Mouse (Mus musculus): Measurements from ENCODE around the gene Lrp1. TPM values are rescaled to one million over a fixed set of nuclear protein-coding genes. Genes with fewer than 3 reads are reported as not detected.

Gene Lrp1
- 289 and 317 TPM in 2 replicates for polyA plus RNA-seq (2012; rRNA removed)

DNA sequence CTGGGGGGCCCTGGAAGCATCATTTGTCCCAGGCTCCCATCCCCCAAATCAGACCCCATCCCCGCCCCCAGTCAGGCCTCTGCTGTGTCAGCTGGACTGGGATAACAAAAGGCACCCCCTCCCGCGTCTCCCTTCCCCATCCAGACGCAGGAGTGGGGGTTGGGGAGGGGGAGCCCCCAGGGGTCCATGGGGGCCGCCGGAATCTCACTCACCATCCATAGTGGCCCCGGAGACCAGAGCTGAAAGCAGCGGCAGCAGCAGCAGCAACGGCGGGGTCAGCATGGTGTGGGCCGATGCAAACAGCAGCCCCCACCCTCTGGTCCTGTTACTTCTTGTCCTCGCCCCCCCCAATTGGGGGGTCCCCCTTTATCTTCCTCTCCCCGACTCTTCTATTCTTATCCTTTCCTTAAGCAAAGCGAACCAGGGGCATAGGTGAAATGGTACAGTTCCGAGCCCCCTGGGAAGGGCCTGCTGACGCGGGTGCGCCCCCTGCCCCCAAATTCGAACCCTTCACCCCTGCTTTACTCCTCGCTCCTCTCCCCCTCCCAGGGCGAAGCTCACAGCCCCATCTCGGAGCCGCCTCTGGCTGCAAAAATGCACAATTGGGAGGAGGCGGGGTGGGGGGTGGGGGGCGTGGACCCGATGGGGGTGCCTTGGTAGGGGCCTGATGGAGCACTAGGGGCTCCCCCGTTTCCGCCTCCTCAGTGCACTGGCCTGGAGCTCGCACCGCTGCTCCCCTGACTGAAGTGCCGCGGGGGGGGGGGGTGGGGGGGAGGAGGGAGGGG, at the start of gene Lrp1:
Lrp1 (minus strand) TSS at position 743 of the 785 bp plus-strand sequence.

DNA sequence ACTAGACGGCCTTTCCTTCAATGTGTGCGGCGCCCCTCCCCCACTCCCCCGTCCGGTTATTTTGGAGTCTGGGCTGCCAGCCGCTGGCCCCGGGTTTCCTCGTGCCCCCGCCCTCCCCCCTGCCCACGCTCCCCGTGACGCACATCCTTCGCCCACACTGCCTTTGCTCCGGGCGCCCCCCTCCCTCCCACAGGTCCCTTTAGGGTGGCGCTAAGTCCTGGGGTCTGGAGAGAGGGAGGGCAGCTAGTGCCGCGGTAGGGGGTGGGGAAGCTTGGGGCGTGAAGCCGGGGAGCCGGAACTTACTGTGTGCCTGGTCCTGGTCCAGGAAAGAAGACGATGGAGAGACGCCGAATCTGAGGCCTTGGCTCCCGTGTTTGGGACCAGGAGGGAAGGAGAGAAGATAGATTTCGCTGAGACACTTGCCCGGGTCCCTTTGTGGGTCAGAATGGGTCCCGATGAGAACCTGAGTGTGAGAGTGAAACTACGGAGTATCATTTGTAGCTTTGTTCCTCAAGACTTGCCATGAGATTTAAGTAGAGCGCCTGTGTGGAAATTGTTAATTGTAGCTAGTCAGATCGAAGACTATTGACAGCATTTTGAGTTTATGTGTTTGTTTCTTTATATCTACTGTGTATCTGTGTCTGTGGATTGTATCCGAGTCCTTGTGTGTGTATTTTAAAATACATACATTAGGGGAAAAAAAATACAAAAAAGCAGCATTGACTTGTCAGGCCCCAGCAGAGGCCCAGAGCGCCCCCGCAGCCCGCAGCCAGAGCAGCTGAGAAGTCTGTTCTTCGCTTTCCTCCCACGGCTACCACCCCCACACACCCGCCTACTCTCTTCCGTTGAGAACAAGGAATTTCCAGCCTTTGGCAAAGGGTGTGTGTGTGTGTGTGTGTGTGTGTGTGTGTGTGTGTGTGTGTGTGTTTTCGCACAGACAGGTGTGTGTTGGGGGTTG, 47.4 kb upstream of the Lrp1 start, which contains the start of gene Nab2:
Nab2 (minus strand) TSS at position 476 of the 958 bp plus-strand sequence.

DNA sequence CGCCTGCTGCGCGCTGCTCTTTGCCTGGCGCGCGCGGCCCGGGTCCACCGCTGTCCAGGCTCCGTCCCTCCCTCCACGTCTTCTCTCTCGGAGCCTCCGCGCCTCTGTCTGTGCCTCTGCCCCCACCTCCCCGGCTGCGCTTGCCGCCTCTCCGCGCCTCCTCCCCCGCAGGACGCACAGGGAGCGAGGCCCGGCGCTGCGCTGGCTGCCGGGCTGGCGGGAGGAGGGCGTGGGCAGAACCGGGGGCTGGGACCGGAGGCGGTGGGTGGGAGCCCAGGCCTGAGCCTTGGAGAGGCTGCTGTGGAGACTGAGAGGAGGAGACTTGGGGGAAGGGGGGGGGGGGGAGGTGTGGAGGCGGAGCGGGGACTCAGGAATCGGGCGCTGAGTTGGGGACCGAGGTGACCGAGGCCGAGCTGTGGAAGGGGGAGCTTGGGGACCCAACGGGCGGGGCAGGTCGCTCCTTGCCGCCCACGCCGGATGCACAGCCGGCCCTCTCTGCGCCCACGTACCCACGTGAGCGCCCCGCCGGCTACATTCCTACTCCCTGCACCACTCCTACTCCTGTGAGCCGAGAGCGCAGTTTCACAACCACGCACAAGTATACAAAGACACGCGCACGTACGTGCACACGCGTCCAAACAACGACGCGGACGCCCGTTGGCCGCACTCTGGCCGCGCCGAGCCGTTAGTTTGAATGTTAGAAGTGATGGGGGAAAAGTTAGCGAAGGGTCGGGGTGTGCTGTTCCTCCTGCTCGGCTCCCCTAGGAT, 45.7 kb upstream of the Lrp1 start, which contains the start of gene Nemp1:
Nemp1 (plus strand) TSS at position 401 of the 768 bp plus-strand sequence.

DNA sequence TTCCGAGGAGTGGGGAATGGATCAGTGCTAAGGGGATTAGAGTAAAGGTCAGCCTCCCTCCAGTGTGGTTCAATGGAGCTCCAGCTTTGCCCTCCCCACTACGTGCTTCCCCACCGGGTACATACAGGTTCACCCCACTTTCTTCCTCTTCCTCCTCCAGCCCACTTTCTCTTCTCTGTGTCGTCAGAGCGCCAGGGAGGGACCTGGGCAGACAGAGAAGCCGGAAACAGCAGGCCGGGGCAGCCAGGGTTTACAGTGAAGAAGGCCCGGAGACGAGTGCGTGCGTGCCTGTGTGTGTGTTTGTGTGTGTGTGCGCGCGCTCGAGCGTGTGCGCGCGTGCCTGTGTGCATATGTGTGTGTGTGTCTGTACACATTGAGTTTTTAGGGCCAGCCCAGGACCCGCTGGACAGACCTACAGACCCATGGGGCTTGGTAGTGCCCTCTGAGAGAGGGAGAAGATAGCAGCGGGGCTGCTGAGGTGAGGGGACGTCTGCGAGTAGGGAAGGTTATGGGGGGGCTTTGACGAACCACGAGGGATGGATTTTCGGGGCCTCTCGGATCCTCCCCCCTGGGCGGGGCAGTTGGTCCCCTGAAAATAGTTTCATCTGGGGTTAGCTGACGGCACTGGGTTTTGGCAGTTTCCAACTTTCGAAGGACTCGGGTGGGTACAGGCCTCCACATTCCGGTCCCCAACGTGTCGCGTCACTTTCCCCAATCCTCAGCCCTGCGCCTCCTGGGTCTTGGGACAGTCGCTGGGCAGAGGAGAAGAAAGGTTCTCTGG, 22.0 kb upstream of the Lrp1 start, which contains the start of gene Stat6:
Stat6 (plus strand) TSS at position 215 of the 781 bp plus-strand sequence.

DNA sequence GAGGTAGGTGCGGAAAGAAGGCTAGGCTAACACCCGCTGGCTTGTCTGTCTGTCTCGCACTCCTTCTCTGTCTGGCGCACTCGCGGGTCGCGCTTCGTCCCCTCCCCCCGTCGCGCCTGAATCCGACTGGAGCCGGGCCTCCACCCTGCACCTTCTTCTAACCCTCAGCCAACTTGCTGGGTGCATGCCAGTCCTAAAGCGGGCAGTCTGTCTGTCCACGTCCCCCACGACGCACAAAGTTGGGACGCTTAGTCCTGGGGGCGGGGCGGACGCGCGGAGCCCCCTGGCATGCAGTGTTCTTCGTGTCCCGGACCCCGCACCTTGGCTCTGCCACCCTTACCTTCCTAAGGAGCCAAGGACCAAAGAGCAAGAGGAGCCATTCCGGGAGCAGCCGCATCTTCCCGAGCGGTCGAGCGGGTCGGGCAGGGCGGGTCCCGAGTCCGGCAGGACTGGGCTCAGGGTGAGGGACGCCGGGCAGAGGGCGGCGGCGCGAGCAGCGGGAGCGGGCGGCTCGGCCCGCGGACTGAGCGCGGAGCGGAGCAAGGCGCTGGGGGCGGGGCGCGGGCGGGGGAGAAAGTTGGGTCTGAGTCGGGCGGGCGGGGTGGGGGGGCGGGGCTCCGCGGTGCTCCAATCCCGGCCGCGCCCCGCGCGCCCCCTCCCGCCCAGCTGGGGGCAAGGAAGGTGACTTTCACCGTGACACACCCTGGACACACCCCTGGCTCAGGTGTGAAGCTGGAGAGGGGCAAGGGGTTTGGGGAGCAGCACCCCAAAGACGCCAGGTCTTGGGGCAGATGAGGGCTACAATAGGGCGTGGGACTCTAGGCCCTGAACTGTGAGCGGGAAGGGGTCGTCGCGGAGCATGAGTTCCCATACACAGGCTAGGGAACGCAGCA, 86.7 kb downstream of the Lrp1 start, which contains the start of gene Nxph4:
Nxph4 (minus strand) TSS at position 524 of the 893 bp plus-strand sequence.

DNA sequence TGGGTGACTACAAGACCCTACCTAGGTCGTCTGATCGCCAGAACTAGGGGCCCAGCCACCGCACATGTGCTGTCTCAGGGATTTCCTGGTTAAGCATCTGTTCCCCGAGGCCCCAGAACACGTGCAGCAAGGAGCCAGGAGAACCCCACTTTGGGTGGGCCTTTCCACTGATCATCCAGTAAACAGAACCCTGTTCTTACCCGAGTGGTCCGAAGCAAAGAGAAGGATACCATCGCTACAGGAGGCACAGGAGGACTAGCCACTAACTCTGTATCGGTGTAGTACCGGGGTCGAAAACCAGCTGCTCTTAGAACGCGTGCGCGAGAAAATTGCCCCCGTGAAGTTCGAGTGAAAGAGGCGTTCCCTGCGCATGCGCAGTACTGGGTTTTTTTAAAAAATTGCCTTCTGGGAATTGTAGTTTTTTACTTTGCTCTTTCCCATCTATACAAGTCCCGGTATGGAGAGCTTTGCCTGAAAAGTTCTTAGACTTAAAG, 98.8 kb downstream of the Lrp1 start, which contains the start of gene Shmt2:
Shmt2 (minus strand) TSS at position 357 of the 494 bp plus-strand sequence.

DNA sequence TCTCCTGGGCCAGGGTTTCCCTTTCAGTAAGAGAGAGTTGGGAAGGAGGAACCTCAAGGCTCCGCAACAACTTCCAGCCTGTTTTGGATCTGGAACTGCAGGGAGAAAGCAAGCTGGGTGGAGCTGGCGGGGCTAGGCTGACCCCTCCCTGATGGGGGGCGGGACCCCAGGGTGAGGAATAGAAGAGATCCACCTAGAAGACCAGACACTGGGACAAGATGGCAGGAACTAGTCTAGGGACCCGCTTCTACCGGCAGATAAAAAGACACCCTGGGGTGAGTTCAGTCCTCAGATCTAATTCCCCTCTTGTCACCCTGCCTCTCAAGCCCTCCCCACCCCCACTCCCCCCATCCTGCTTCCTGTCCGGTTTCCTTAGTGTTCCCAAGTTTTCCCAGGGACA, 106.2 kb downstream of the Lrp1 start, which contains the start of gene Ndufa4l2:
Ndufa4l2 (plus strand) TSS at position 204 of the 400 bp plus-strand sequence.

DNA sequence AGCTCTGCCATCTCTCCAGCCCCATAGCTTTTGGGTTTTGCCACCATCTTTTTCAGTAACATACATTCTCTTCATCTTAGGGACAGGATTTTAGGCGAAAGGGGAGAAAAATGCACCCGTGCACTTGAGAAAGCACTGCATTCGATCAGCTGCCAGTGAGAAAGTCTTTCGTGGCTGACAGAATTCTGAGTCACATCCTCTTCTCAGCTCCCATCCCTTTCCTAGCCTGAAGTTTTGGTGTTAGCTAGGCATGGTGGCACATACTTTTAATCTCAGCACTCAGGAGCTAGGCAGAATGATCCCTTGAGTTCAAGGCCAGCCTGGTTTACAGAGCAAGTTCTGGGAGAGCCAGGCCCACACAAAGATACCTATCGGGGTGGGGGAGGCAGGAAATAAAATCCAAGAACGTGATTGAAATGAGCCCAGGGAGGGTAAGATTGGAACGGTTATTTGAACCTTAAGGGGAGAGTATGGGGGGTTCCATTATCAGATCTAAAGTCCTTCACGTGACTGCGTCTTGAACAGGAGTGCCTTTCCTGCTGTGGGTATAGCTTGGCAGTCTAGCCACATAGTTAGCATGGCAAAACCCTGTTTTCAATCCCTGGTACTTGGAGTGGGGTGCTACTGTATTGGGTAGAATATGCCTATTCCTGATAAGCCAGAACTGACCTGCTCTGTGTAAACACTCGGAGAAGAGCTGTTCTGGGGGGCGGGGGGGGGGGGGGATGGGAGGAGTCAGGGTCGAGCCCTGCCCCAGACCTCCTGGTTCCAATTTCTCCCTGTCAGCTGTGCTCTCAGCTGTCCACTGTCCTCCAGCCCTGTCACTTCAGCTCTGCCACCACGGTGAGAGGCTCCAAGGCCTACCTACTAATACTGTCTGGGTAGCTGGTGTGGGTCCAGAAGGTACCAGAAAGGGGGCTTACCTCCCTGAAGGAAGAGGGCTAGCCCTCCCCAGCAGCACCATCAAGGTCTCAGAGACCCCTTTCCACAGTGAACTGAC, 119.8 kb downstream of the Lrp1 start, which contains the start of gene Stac3:
Stac3 (plus strand) TSS at position 793 of the 1,000 bp plus-strand sequence.

Other genes starting within 250 kb of the Lrp1 start
- 128 and 138 TPM in 2 replicates for gene R3hdm2, start 240.8 kb downstream of the Lrp1 start, polyA plus RNA-seq (2012; rRNA removed)
- 2.7 and 3.1 TPM in 2 replicates for gene Stac3, start 119.5 kb downstream of the Lrp1 start, polyA plus RNA-seq (2012; rRNA removed)
- 23.2 and 29.9 TPM in 2 replicates for gene Ndufa4l2, start 106.2 kb downstream of the Lrp1 start, polyA plus RNA-seq (2012; rRNA removed)
- 133 and 139 TPM in 2 replicates for gene Shmt2, start 98.7 kb downstream of the Lrp1 start, polyA plus RNA-seq (2012; rRNA removed)
- 0.11 and 0.40 TPM in 2 replicates for gene Nxph4, start 86.6 kb downstream of the Lrp1 start, polyA plus RNA-seq (2012; rRNA removed)
- 75.6 and 87.4 TPM in 2 replicates for gene Stat6, start 21.8 kb upstream of the Lrp1 start, polyA plus RNA-seq (2012; rRNA removed)
- gene Nemp1, start 45.8 kb upstream of the Lrp1 start, polyA plus RNA-seq (2012; rRNA removed): 3.8 and 4.5 TPM in 2 replicates
- 70.9 and 87.8 TPM in 2 replicates for gene Nab2, start 47.4 kb upstream of the Lrp1 start, polyA plus RNA-seq (2012; rRNA removed)
- 1.5 and 1.8 TPM in 2 replicates for gene Myo1a, start 84.0 kb upstream of the Lrp1 start, polyA plus RNA-seq (2012; rRNA removed)
- 1.1 TPM in 1 of 2 replicates, not detected in the other for gene Tac2, start 103.3 kb upstream of the Lrp1 start, polyA plus RNA-seq (2012; rRNA removed)
- gene Zbtb39, start 118.4 kb upstream of the Lrp1 start, polyA plus RNA-seq (2012; rRNA removed): 10.2 and 12.5 TPM in 2 replicates
- gene Gpr182, start 130.6 kb upstream of the Lrp1 start, polyA plus RNA-seq (2012; rRNA removed): 6.9 and 7.2 TPM in 2 replicates
- 0.27 and 0.28 TPM in 2 replicates for gene Rdh1, start 138.6 kb upstream of the Lrp1 start, polyA plus RNA-seq (2012; rRNA removed)
- 0.84 and 1.1 TPM in 2 replicates for gene Rdh16f1, start 138.6 kb upstream of the Lrp1 start, polyA plus RNA-seq (2012; rRNA removed)
- 0.48 TPM in 1 of 2 replicates, not detected in the other for gene Rdh9, start 155.2 kb upstream of the Lrp1 start, polyA plus RNA-seq (2012; rRNA removed)
- 0.12 and 0.18 TPM in 2 replicates for gene Rdh16, start 180.0 kb upstream of the Lrp1 start, polyA plus RNA-seq (2012; rRNA removed)
- not detected in 2 replicates for gene Rdh19, start 228.8 kb upstream of the Lrp1 start, polyA plus RNA-seq (2012; rRNA removed)
- gene Rdh16f2, start 245.3 kb upstream of the Lrp1 start, polyA plus RNA-seq (2012; rRNA removed): 0.24 TPM in 1 of 2 replicates, not detected in the other